Mouse (Mus musculus): ENCODE data around the gene Mup6. TPM values are rescaled to one million over a fixed set of nuclear protein-coding genes. Genes with fewer than 3 reads are reported as not detected.
"Not testable (repeated sequence)": the region's sequence is repeated elsewhere in the genome, so short reads cannot be mapped to it uniquely, and the experiment has no call there.

Gene Mup6
- polyA plus RNA-seq, 1 experiment from 2014 or later, result not detected

- H3K9me3 ChIP-seq; H3K4me2 ChIP-seq; H3K4me1 ChIP-seq; H3K27me3 ChIP-seq; H3K4me3 ChIP-seq; ATAC-seq (ENCODE audit: insufficient number of reproducible peaks, low FRiP score, low TSS enrichment, low read depth); H3K36me3 ChIP-seq; H3K9ac ChIP-seq; H3K27ac ChIP-seq: not testable (repeated sequence)
- WGBS, result 54% methylated on average over 13 of the region's 13 CpGs
Observed at GRCm38 (mm10) chr4:60029334-60030111, 65.4 kb downstream of the Mup6 start.

Other genes starting within 250 kb of the Mup6 start
- gene Inip, start 162.7 kb upstream of the Mup6 start, polyA plus RNA-seq (2015; fragmentation: Nextera tagmentation; extraction: Ambion mirVana), result 38.7 and 43.6 TPM in 2 replicates
- gene Snx30, start 158.5 kb upstream of the Mup6 start, polyA plus RNA-seq (2015; fragmentation: Nextera tagmentation; extraction: Ambion mirVana), result 7.5 and 9.3 TPM in 2 replicates
- gene Slc46a2, start 49.2 kb upstream of the Mup6 start, polyA plus RNA-seq (2015; fragmentation: Nextera tagmentation; extraction: Ambion mirVana), result 5.6 and 6.0 TPM in 2 replicates
- gene Mup4, start 3.6 kb upstream of the Mup6 start, polyA plus RNA-seq (2015; fragmentation: Nextera tagmentation; extraction: Ambion mirVana), result not detected in 2 replicates
- 0.42 and 0.91 TPM in 2 replicates for gene Mup7, start 106.2 kb downstream of the Mup6 start, polyA plus RNA-seq (2015; fragmentation: Nextera tagmentation; extraction: Ambion mirVana)
- 1.9 and 2.8 TPM in 2 replicates for gene Mup2, start 190.0 kb downstream of the Mup6 start, polyA plus RNA-seq (2015; fragmentation: Nextera tagmentation; extraction: Ambion mirVana)

Data from limb, embryonic 15.5 days (tissue).